Mouse (Mus musculus): ENCODE measurements around the gene Glis2.

DNA sequence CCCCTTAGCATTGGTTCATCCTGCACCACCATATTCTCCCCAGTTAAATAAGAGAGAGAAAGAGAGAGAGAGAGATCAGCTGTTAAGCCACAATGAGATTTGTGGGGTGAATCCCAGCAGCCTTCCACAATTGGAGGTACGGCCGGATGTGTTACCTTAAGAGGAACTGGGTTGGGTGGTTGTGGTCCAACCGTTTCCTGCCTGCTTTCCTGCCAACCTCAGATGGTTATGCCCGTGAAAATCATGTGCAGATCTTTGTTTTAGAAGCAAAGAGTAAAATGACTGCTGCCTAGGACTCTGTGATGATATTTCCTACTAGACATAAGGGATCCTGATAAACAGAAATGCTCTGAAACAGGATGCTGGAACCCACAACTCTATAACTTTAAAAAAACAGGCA, 79.6 kb downstream of the Glis2 start:
- TF ChIP-seq CTCF (IDR thresholded peaks at IDR 0.05; ENCODE audit: control insufficient read depth, insufficient read depth, insufficient replicate concordance, low read depth, low read length) (no peak), POLR2A (IDR thresholded peaks at IDR 0.05; ENCODE audit: control insufficient read depth, low read depth, low read length) (no peak)

All from testis, adult 2 months (tissue).